Mouse (Mus musculus) neutrophil, adult 5-6 weeks (primary cell): ENCODE measurements around the gene Ptpn11. TPM values are rescaled to one million over a fixed set of nuclear protein-coding genes. Genes with fewer than 3 reads are reported as not detected.

Source experiments
- ATAC-seq: fragments of 151-379, 151-347 bp; 2 replicates; pipeline ENCODE4 v1.8.0; 2017; ENCODE audit warnings: mild to moderate bottlenecking, moderate TSS enrichment; ENCODE audit not compliant: insufficient number of reproducible peaks, poor library complexity, low FRiP score, severe bottlenecking; ENCODE audit errors: extremely low read depth
- total RNA-seq: library from RNA; stranded (forward); fragments of 200-1000 nt; gene quantifications from 2 replicates; pipeline ENCODE4 v1.2.3, GENCODE M21; 2017

Ptpn11 gene
- total RNA-seq, 1 experiment from 2014 or later: 47.7 TPM

GRCm38 (mm10) chr5:121145609-121146008 is 45.6 kb downstream of the Ptpn11 start:
- ATAC-seq: no peak

- no peak for ATAC-seq
Observed at GRCm38 (mm10) chr5:121144441-121145238, 46.6 kb downstream of the Ptpn11 start.

- ATAC-seq: no peak
Observed at GRCm38 (mm10) chr5:121142431-121143119, 48.6 kb downstream of the Ptpn11 start.

GRCm38 (mm10) chr5:121140276-121140675 is 50.9 kb downstream of the Ptpn11 start:
- no peak for ATAC-seq

- ATAC-seq: no peak
Observed at GRCm38 (mm10) chr5:121137125-121137524, 54.1 kb downstream of the Ptpn11 start.

- no peak for ATAC-seq
Observed at GRCm38 (mm10) chr5:121131801-121132200, 59.4 kb downstream of the Ptpn11 start.

- ATAC-seq: no peak
Observed at GRCm38 (mm10) chr5:121129254-121129653, 61.9 kb downstream of the Ptpn11 start.

GRCm38 (mm10) chr5:121126051-121126450 is 65.1 kb downstream of the Ptpn11 start:
- no peak for ATAC-seq

- no peak for ATAC-seq
Observed at GRCm38 (mm10) chr5:121125563-121125962, 65.6 kb downstream of the Ptpn11 start.

GRCm38 (mm10) chr5:121124208-121125185 is 66.7 kb downstream of the Ptpn11 start:
- no peak for ATAC-seq

GRCm38 (mm10) chr5:121123399-121123798 is 67.8 kb downstream of the Ptpn11 start:
- ATAC-seq: no peak

- no peak for ATAC-seq
Observed at GRCm38 (mm10) chr5:121122577-121122976, 68.6 kb downstream of the Ptpn11 start.

- ATAC-seq: no peak; the same call in 1 of the 2 replicates
Observed at GRCm38 (mm10) chr5:121122036-121122435, 69.2 kb downstream of the Ptpn11 start.

GRCm38 (mm10) chr5:121119331-121120034 is 71.7 kb downstream of the Ptpn11 start:
- no peak for ATAC-seq

- no peak for ATAC-seq
Observed at GRCm38 (mm10) chr5:121118345-121118744, 72.9 kb downstream of the Ptpn11 start.

GRCm38 (mm10) chr5:121116941-121117340 is 74.3 kb downstream of the Ptpn11 start:
- ATAC-seq: no peak

- ATAC-seq: no peak
Observed at GRCm38 (mm10) chr5:121115391-121116157, 75.6 kb downstream of the Ptpn11 start.

- peak; percentile 14; the same call in 1 of the 2 replicates for ATAC-seq
Observed at GRCm38 (mm10) chr5:121114151-121114550, 77.0 kb downstream of the Ptpn11 start.
